In the genomic region with DNA sequence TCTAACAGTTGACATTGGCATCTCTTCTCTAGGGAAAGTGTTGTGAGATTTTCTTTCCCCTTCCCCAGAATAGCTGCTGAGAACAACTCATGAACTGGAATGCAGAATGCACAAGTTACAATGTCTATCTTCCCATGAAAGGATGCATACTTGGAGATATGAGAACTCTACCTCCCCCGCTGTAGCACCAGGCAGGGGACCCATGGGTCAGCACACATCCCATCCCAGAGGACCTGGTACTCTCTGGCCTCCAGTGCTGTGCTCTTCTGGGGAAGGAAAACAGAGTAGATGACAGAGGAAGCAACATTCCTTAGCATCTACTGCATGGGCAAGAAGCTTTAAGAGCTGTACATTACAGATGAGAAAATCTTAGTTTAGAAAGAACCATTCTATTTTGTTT, we compare ENCODE assay signal across 28 mouse cellular contexts.
DNase-seq lines count a peak whose midpoint lies in the region; ATAC-seq and TF ChIP-seq lines count a peak whose summit lies in the region.
"Had no signal": no experiment of that assay in that cellular context is flagged by ENCODE, and none has a peak within 500 bp of the region (broad histone marks: within the 10 kb centered on the region; RNA-seq: fewer than 3 reads in every experiment).

No protein-coding gene starts in this region.

- DNase-seq in heart, adult 2 months: no peak
- no peak for DNase-seq in heart, postnatal 4 days
- DNase-seq in kidney, adult 2 months: no peak
- no peak for DNase-seq in kidney, adult 18-20 months
- no peak for DNase-seq in kidney, postnatal 0 days (ENCODE audit: low spot score)
- no peak for DNase-seq in kidney, postnatal 25 days
- no peak for DNase-seq in limb, embryonic 10.5 days (ENCODE audit: low spot score)
- no peak for DNase-seq in cerebellum, adult 18-20 months
- DNase-seq: adrenal gland, adult 8-10 months; cerebellum, adult 9-10 months; cerebellum, postnatal 36 days; gastrocnemius, postnatal 25 days; heart, postnatal 14 days; layer of hippocampus, adult 9-11 months; liver, postnatal 0 days; thymus, adult 18-20 months; thymus, postnatal 25 days had no signal

- intact Hi-C loops in heart, adult 2 months (cut with DNase I): loop anchor here (2.0 to 10.0 kb wide), 7 partner anchors 70 to 926 kb away; no protein-coding TSS in a partner anchor

- H3K79me2 ChIP-seq in heart, adult 2 months (replicated peaks; ENCODE audit: control insufficient read depth, insufficient read depth, low read length): no peaks in the 10 kb centered on the region

- H3K4me1 ChIP-seq in heart, adult 2 months (ENCODE audit: control insufficient read depth, insufficient read depth, low read length): peaks cover 3% of the 10 kb centered on the region
- H3K4me1 ChIP-seq in kidney, adult 2 months (ENCODE audit: control insufficient read depth, insufficient read depth, low read length): no peaks in the 10 kb centered on the region
- H3K4me1 ChIP-seq in kidney, postnatal 0 days (replicated peaks; ENCODE audit: insufficient read depth, low read length): no peaks in the 10 kb centered on the region; the same call in 1 of the 2 replicates
- H3K4me1 ChIP-seq in limb, embryonic 10.5 days: peaks cover 44% of the 10 kb centered on the region
- H3K4me1 ChIP-seq: intestine, embryonic 15.5 days; liver, embryonic 12.5 days had no signal

- no peak for TF ChIP-seq EP300 in heart, adult 2 months (IDR thresholded peaks at IDR 0.05; ENCODE audit: insufficient read depth, low read depth, low read length)

- H3K9ac ChIP-seq in heart, adult 2 months (ENCODE audit: low read depth, low read length): no peak overlapping the region
- H3K9ac ChIP-seq in kidney, postnatal 0 days (ENCODE audit: low read depth, low read length): no peak overlapping the region
- H3K9ac ChIP-seq: hindbrain, embryonic 12.5 days; intestine, embryonic 15.5 days; limb, embryonic 12.5 days; liver, embryonic 12.5 days; liver, postnatal 0 days; midbrain, embryonic 13.5 days; neural tube, embryonic 13.5 days had no signal

- H3K9me3 ChIP-seq in kidney, postnatal 0 days (replicated peaks; ENCODE audit: low read length): no peaks in the 10 kb centered on the region
- no peaks in the 10 kb centered on the region for H3K9me3 ChIP-seq in limb, embryonic 10.5 days (replicated peaks)
- H3K9me3 ChIP-seq: G1E; hindbrain, embryonic 12.5 days; intestine, embryonic 15.5 days; limb, embryonic 12.5 days; liver, embryonic 12.5 days; midbrain, embryonic 13.5 days; neural tube, embryonic 13.5 days had no signal

- H3K4me2 ChIP-seq in kidney, postnatal 0 days (ENCODE audit: low read length): no peak overlapping the region
- H3K4me2 ChIP-seq: hindbrain, embryonic 12.5 days; intestine, embryonic 15.5 days; limb, embryonic 12.5 days; liver, embryonic 12.5 days; midbrain, embryonic 13.5 days; neural tube, embryonic 13.5 days had no signal

- no peak for ATAC-seq in kidney, postnatal 0 days (replicated peaks; ENCODE audit: low FRiP score, low read depth)
- ATAC-seq: forebrain, embryonic 14.5 days; hindbrain, postnatal 0 days; intestine, embryonic 15.5 days; liver, embryonic 12.5 days; liver, postnatal 0 days; lung, postnatal 0 days; midbrain, embryonic 13.5 days had no signal

- TF ChIP-seq POLR2A in heart, adult 2 months (IDR thresholded peaks at IDR 0.05; ENCODE audit: insufficient read depth, low read depth, low read length): no peak
- TF ChIP-seq POLR2A in kidney, adult 2 months (IDR thresholded peaks at IDR 0.05; ENCODE audit: low read depth, low read length): no peak

- TF ChIP-seq CTCF in heart, adult 2 months (IDR thresholded peaks at IDR 0.05): no peak
- TF ChIP-seq CTCF in kidney, adult 2 months (conservative IDR thresholded peaks at IDR 0.05; ENCODE audit: insufficient read depth, insufficient read length, low read depth, low read length): no peak
- TF ChIP-seq CTCF in kidney, postnatal 0 days (IDR thresholded peaks at IDR 0.05; ENCODE audit: low read depth): no peak

- H3K36me3 ChIP-seq in heart, adult 2 months (ENCODE audit: control insufficient read depth, insufficient read depth, low read length): peaks cover 7% of the 10 kb centered on the region
- H3K36me3 ChIP-seq in kidney, adult 2 months (ENCODE audit: control insufficient read depth, insufficient read depth, low read length): no peaks in the 10 kb centered on the region
- no peaks in the 10 kb centered on the region for H3K36me3 ChIP-seq in kidney, postnatal 0 days (ENCODE audit: insufficient read depth, low read length)
- no peaks in the 10 kb centered on the region for H3K36me3 ChIP-seq in limb, embryonic 10.5 days
- H3K36me3 ChIP-seq: G1E; hindbrain, embryonic 12.5 days; intestine, embryonic 15.5 days; limb, embryonic 12.5 days; liver, embryonic 12.5 days; midbrain, embryonic 13.5 days; neural tube, embryonic 13.5 days had no signal

- no peaks in the 10 kb centered on the region for H3K27me3 ChIP-seq in heart, adult 2 months (ENCODE audit: control insufficient read depth, insufficient read depth, low read length)
- H3K27me3 ChIP-seq in kidney, adult 2 months (replicated peaks; ENCODE audit: control insufficient read depth, insufficient read depth, low read length): no peaks in the 10 kb centered on the region
- no peaks in the 10 kb centered on the region for H3K27me3 ChIP-seq in kidney, postnatal 0 days (ENCODE audit: insufficient read depth, low read length)
- 0 out of 2 replicates have a peak, but pooled peaks cover 3% of the 10 kb centered on the region for H3K27me3 ChIP-seq in limb, embryonic 10.5 days (ENCODE audit: low read depth, poor library complexity, severe bottlenecking)
- H3K27me3 ChIP-seq: hindbrain, embryonic 12.5 days; intestine, embryonic 15.5 days; limb, embryonic 12.5 days; liver, embryonic 12.5 days; midbrain, embryonic 13.5 days; neural tube, embryonic 13.5 days had no signal

- no peak overlapping the region for H3K4me3 ChIP-seq in heart, adult 2 months
- H3K4me3 ChIP-seq in kidney, adult 2 months (ENCODE audit: insufficient read depth, low read depth, low read length): no peak overlapping the region
- no peak overlapping the region for H3K4me3 ChIP-seq in kidney, postnatal 0 days (replicated peaks; ENCODE audit: low read depth, low read length)
- no peak overlapping the region for H3K4me3 ChIP-seq in limb, embryonic 10.5 days
- H3K4me3 ChIP-seq: hindbrain, embryonic 12.5 days; intestine, embryonic 15.5 days; limb, embryonic 12.5 days; liver, embryonic 12.5 days; midbrain, embryonic 13.5 days; neural tube, embryonic 13.5 days had no signal

- H3K27ac ChIP-seq in heart, adult 2 months: peak overlapping the region; percentile 47
- peak overlapping the region; percentile 71 for H3K27ac ChIP-seq in kidney, adult 2 months (ENCODE audit: insufficient read depth, low read depth, low read length)
- peak overlapping the region; percentile 66 for H3K27ac ChIP-seq in kidney, postnatal 0 days
- H3K27ac ChIP-seq in limb, embryonic 10.5 days: peak overlapping the region; percentile 67; the same call in 1 of the 2 replicates
- H3K27ac ChIP-seq: hindbrain, embryonic 12.5 days; hindbrain, postnatal 0 days; intestine, embryonic 15.5 days; limb, embryonic 12.5 days; liver, embryonic 12.5 days; macrophage; midbrain, embryonic 13.5 days; neural tube, embryonic 13.5 days had no signal

- WGBS in heart, adult 2 months: 84% methylated on average over 1 of the region's 1 CpGs
- 59% methylated on average over 1 of the region's 1 CpGs for WGBS in kidney, adult 2 months
- WGBS in kidney, postnatal 0 days: 42% methylated on average over 1 of the region's 1 CpGs
- 91% methylated on average over 1 of the region's 1 CpGs for WGBS in limb, embryonic 10.5 days
